Mouse (Mus musculus): ENCODE data around the gene Ksr1.

- TF ChIP-seq EP300 (IDR thresholded peaks at IDR 0.05; ENCODE audit: low read depth): no peak
- 0 out of 2 replicates have a peak, but pooled peaks have one; percentile 4 for TF ChIP-seq CTCF (IDR thresholded peaks at IDR 0.05; ENCODE audit: low read depth)
Measured at GRCm38 (mm10) chr11:79146331-79146767, at the start of gene Ksr1.

Data from liver, embryonic 14.5 days (tissue).